Mouse (Mus musculus) liver, postnatal 0 days (tissue): Measurements from ENCODE around the gene H2-Aa. TPM values are rescaled to one million over a fixed set of nuclear protein-coding genes. Genes with fewer than 3 reads are reported as not detected.

ENCODE experiments used
- ATAC-seq: fragments of 200-750 bp; cut with Nextera tagmentation; 2 replicates; pipeline ENCODE4 v1.8.0; 2017; ENCODE audit warnings: mild to moderate bottlenecking, moderate library complexity
- DNase-seq: peaks from one replicate; pipeline ENCODE4 v3.0.0-alpha.2; 2016
- H3K27ac ChIP-seq: fragments of 300-500 bp; sonication (generic); 2 replicates; pipeline ENCODE4 v1.5.1; 2014; ENCODE audit warnings: antibody characterized with exemption, moderate library complexity, mild to moderate bottlenecking, low read depth
- H3K27me3 ChIP-seq: fragments of 300-500 bp; sonication (generic); 2 replicates; pipeline ENCODE4 v1.6.1; 2014; ENCODE audit warnings: low read length, control low read depth, mixed read lengths; ENCODE audit not compliant: insufficient read depth
- H3K36me3 ChIP-seq: fragments of 300-500 bp; sonication (generic); replicated peaks from 2 replicates; pipeline ENCODE4 v1.6.1; 2014; ENCODE audit warnings: mild to moderate bottlenecking, control low read depth, low read length, moderate library complexity, mixed read lengths; ENCODE audit not compliant: insufficient read depth
- H3K4me1 ChIP-seq: fragments of 300-500 bp; sonication (generic); 2 replicates; pipeline ENCODE4 v1.6.1; 2014; ENCODE audit warnings: antibody characterized with exemption, mild to moderate bottlenecking, control low read depth; ENCODE audit not compliant: insufficient read depth
- H3K4me2 ChIP-seq: fragments of 300-500 bp; sonication (generic); 2 replicates; pipeline ENCODE4 v1.6.1; 2014; ENCODE audit warnings: low read depth, mild to moderate bottlenecking, low read length, moderate library complexity, mixed read lengths
- H3K4me3 ChIP-seq: fragments of 300-500 bp; sonication (generic); 2 replicates; pipeline ENCODE4 v1.5.1; 2014; ENCODE audit warnings: low read depth, low read length
- H3K9ac ChIP-seq: fragments of 300-500 bp; sonication (generic); replicated peaks from 2 replicates; pipeline ENCODE4 v1.6.1; 2014; ENCODE audit warnings: mild to moderate bottlenecking, moderate library complexity
- H3K9me3 ChIP-seq: fragments of 300-500 bp; sonication (generic); 2 replicates; pipeline ENCODE4 v1.6.1; 2016; ENCODE audit warnings: mild to moderate bottlenecking, control low read depth, low read length, mixed read lengths
- CTCF ChIP-seq: sonication (generic); IDR thresholded peaks from 2 replicates; pipeline ENCODE4 v1.5.1; 2016; ENCODE audit warnings: antibody characterized with exemption, low read depth
- EP300 ChIP-seq: IDR thresholded peaks from 2 replicates; pipeline ENCODE4 v1.6.1; 2016; ENCODE audit warnings: antibody characterized with exemption, low read depth, mild to moderate bottlenecking
- WGBS: fragments of 180-500 bp; shearing (Covaris S2); extraction: QIAGEN DNeasy Blood & Tissue Kit; methylation state at CpG from one replicate; pipeline ENCODE4 v1.1.7; 2014; ENCODE audit not compliant: insufficient replicate concordance; 5-methylcytosine and 5-hydroxymethylcytosine counted together
- polyA plus RNA-seq: library from polyadenylated mRNA; unstranded; fragments of >200 nt; fragmentation: Nextera tagmentation; extraction: Ambion mirVana; gene quantifications from 2 replicates; pipeline ENCODE4 v1.2.1, GENCODE M21; 2015

H2-Aa gene
- polyA plus RNA-seq, 1 experiment from 2014 or later, result 15.3 TPM

DNA sequence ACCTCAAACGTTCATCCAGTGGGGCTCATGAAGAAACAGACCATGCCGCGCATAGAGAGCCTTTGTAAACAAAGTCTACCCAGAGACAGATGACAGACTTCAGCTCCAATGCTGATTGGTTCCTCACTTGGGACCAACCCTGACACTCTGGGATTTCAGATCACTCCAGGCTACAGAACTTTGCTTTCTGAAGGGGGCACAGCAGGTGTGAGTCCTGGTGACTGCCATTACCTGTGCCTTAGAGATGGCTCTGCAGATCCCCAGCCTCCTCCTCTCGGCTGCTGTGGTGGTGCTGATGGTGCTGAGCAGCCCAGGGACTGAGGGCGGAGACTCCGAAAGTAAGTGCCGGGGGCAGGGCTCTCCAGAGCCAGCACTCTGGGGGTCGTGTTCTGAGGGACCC is 24.6 kb downstream of the H2-Aa start:
- peak overlapping the region; percentile 65 for H3K4me3 ChIP-seq
- DNase-seq, result peak; percentile 79
- no peak overlapping the region for H3K27ac ChIP-seq
- 3% methylated on average over 8 of the region's 8 CpGs for WGBS
- peak; percentile 78 for ATAC-seq
- H3K9me3 ChIP-seq, result no peaks in the 10 kb centered on the region
- peaks cover 37% of the 10 kb centered on the region for H3K27me3 ChIP-seq
- TF ChIP-seq CTCF, result no peak
- TF ChIP-seq EP300, result no peak
- no peak overlapping the region for H3K9ac ChIP-seq
- H3K4me2 ChIP-seq, result peak overlapping the region; percentile 95
- H3K36me3 ChIP-seq, result no peaks in the 10 kb centered on the region
- H3K4me1 ChIP-seq, result peaks cover 18% of the 10 kb centered on the region

GRCm38 (mm10) chr17:34261502-34261901 is 26.1 kb downstream of the H2-Aa start:
- DNase-seq, result peak; percentile 37
- Histone ChIP-seq H3K27me3 (peaks cover 41% of the 10 kb centered on the region), H3K9me3 (no peaks in the 10 kb centered on the region), H3K27ac (no peak overlapping the region), H3K36me3 (no peaks in the 10 kb centered on the region), H3K4me1 (peaks cover 18% of the 10 kb centered on the region), H3K4me3 (no peak overlapping the region), H3K4me2 (no peak overlapping the region), H3K9ac (no peak overlapping the region)
- no peak for TF ChIP-seq EP300
- 27% methylated on average over 4 of the region's 4 CpGs for WGBS
- ATAC-seq, result 0 out of 2 replicates have a peak, but pooled peaks have one; percentile 9

- Histone ChIP-seq H3K4me2 (no peak overlapping the region), H3K36me3 (no peaks in the 10 kb centered on the region), H3K9me3 (no peaks in the 10 kb centered on the region), H3K4me1 (peaks cover 18% of the 10 kb centered on the region), H3K4me3 (no peak overlapping the region), H3K27me3 (peaks cover 40% of the 10 kb centered on the region), H3K9ac (no peak overlapping the region), H3K27ac (no peak overlapping the region)
- TF ChIP-seq CTCF (no peak), EP300 (no peak)
- DNase-seq, result no peak
- ATAC-seq, result no peak
- WGBS, result 65% methylated on average over 5 of the region's 5 CpGs
These were observed 27.1 kb downstream of the H2-Aa start for GRCm38 (mm10) chr17:34260551-34260950.

DNA sequence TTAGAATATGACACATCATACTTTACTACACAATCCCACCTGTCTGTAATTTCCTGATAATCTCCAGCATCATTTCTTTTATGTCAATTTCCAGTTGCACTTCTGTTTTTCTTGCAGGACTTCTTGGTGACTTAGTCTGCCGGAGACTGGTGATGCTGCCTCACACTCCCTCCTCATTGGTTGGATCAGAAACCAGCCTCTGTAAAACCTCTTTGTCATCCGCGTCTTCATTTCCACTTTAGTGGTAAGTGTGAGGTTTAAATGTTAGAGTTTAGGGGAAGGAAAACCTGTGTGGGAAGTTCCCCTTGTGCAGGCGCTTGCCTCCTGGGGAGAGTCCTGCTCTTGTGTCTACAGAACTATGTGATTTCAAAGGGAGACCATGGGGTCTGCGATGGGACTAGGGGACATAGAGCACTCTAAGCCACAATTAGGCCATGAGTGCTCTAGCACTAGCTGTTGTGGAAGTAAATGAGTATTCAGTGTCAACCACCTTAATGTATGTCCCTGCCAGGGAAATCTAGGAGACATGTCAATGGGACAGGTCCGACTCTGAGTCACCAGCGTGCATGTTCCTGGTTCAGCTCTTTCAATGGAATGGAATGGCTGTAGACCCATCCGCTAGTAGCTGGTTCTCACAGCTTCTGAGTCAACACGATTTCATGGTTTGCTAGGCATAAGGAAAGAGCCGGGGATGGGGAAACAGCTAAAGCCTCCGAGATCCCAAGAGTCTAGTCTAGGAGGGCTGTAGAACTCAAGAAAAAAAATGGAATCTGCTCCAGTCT is 29.8 kb downstream of the H2-Aa start, which contains the start of gene H2-Ab1:
Gene H2-Ab1 (plus strand): TSS at position 96 of the 782 bp plus-strand sequence.
- peak; percentile 85 for DNase-seq
- 55% methylated on average over 11 of the region's 11 CpGs for WGBS

DNA sequence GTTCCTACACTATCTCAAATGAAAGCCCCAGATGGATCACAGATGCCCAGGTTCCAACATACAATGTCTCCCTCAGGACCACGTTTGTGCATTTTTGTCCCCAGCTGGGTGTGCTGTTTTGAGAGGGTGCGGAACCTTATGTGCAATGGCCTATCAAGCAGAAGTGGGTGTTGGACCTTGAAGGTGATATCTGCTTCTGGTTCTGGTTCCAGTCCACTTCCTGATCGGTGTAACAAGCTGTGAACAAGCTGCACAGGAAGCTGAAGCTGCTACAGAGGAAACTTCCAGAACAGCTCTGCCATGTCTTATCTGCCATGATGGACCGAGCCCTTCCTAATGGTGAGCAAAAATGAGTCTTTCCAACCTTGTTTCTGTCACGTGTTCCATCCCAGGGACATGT is 31.1 kb downstream of the H2-Aa start:
- TF ChIP-seq EP300 (no peak), CTCF (no peak)
- Histone ChIP-seq H3K4me2 (no peak overlapping the region), H3K27me3 (peaks cover 15% of the 10 kb centered on the region), H3K36me3 (no peaks in the 10 kb centered on the region), H3K4me1 (no peaks in the 10 kb centered on the region), H3K9ac (no peak overlapping the region), H3K27ac (no peak overlapping the region), H3K4me3 (no peak overlapping the region), H3K9me3 (no peaks in the 10 kb centered on the region)
- no peak for ATAC-seq
- DNase-seq, result no peak
- 72% methylated on average over 5 of the region's 5 CpGs for WGBS

More for the DNA sequence above, 29.8 kb downstream of the H2-Aa start, which contains the start of gene H2-Ab1:
- Histone ChIP-seq H3K4me2 (no peak within 1 kb of the TSS), H3K27ac (no peak within 1 kb of the TSS), H3K9me3 (no peaks in the 10 kb centered on the region), H3K4me3 (no peak within 1 kb of the TSS), H3K9ac (no peak within 1 kb of the TSS), H3K36me3 (no peaks in the 10 kb centered on the region), H3K4me1 (no peaks in the 10 kb centered on the region), H3K27me3 (peaks cover 22% of the 10 kb centered on the region)
- ATAC-seq, result 0 out of 2 replicates have a peak, but pooled peaks have one; percentile 21
- no peak for TF ChIP-seq EP300
- TF ChIP-seq CTCF, result no peak

DNA sequence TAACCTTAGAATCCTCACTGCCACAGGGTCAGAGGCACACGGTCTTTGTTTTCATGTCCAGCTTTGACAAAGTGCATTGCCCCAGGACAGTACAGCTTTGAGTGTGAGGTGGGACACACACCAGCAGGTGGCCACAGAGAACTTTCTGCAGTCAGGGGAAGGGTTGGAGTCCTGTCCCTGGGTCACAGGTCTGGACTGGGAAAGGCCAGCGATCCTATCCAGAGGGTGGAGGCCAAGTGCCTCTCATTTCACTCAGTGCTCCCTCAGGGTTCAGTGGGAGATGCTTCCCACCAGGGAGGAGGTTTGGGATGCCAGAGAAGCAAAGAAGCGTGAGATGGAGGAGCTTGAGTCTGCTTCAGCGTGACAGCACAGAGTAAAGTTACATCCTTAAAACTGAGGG is 36.0 kb downstream of the H2-Aa start:
- DNase-seq (no peak), ATAC-seq (no peak)
- no peaks in the 10 kb centered on the region for H3K36me3 ChIP-seq
- H3K4me2 ChIP-seq, result no peak overlapping the region
- H3K4me1 ChIP-seq, result no peaks in the 10 kb centered on the region
- H3K9ac ChIP-seq, result no peak overlapping the region
- no peak overlapping the region for H3K4me3 ChIP-seq
- WGBS, result 80% methylated on average over 4 of the region's 4 CpGs
- H3K9me3 ChIP-seq, result no peaks in the 10 kb centered on the region
- TF ChIP-seq EP300 (no peak), CTCF (peak; percentile 36; the same call in 1 of the 2 replicates)
- no peak overlapping the region for H3K27ac ChIP-seq
- H3K27me3 ChIP-seq, result no peaks in the 10 kb centered on the region
